Mouse (Mus musculus): ENCODE data around the gene Lrrk1.

Lrrk1 gene

DNA sequence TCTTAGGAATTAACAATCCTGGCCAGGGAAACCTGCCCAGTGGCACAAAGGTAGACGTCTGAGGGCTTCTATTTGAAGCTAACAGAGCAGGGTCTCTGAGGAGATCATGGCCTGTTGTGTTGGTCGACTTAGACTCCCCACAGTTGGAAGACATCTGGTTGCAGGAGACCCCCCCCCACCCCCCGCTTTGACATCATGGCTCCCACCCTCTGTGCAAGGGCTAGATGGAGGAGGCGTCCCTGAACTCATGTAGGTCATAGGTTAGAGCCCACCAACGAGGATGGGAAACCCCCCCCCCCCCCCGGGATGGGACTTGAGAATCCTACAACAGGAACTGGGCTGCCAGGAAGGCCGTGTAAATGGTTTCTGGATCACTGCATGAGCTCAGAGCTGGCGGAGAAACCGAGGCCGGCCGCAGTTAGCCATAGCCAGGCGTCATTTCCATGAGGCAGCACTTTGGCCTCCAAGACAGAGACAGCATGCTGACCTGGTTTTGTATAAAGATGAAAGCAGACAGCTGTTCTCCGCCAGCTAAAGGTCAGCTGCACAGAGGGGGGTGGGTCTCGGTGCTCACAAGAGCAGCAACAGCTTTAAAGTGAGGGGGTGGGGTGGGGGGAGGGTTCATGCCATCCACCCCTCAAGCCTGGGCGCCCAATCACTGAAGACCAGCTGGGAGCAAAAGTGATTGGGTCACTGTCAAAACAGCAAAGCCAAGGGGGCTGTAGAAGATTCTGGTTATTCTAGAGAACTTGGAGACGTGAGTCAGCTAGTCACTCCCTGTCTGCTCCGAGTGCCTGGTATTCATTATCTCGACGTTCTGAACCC is 95.4 kb downstream of the Lrrk1 start:
- POLR2A ChIA-PET, result interaction anchor here in 2 of 4 experiments (0.9 to 1.2 kb wide), 4 partner anchors 28 to 213 kb away, joined by 3 to 5 read pairs (median 4); partner anchors contain the start of gene Selenos (in 2 of the 2)
- CTCF ChIA-PET, result interaction anchor here in 3 of 4 experiments (0.6 to 1.2 kb wide), 5 partner anchors 10 to 369 kb away, joined by 3 to 4 read pairs (median 3); no protein-coding TSS in a partner anchor

DNA sequence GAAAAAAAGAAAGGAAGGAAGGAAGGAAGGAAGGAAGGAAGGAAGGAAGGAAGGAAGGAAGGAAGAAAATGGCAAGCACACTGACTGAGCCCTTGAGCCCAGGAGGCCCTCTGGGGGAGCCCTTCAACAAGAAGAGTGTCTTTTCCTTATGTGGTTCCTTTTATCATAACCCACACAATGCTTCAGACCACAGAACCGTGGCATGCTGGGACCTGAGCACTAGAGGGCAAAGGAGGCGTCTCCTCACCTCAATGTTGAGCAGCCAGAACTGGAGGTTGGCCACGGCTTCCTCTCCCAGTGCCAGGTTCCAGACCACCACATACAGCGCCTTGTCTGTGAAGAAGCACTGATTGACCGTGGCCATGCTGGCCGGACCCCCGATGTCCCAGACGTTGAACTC is 96.1 kb downstream of the Lrrk1 start:
- ChIA-PET POLR2A (interaction anchor here in 1 of 4 experiments (0.9 to 1.1 kb wide), 3 partner anchors 8 to 212 kb away, joined by 3 to 5 read pairs (median 3); partner anchors contain the start of gene Selenos), CTCF (no interaction called here)

DNA sequence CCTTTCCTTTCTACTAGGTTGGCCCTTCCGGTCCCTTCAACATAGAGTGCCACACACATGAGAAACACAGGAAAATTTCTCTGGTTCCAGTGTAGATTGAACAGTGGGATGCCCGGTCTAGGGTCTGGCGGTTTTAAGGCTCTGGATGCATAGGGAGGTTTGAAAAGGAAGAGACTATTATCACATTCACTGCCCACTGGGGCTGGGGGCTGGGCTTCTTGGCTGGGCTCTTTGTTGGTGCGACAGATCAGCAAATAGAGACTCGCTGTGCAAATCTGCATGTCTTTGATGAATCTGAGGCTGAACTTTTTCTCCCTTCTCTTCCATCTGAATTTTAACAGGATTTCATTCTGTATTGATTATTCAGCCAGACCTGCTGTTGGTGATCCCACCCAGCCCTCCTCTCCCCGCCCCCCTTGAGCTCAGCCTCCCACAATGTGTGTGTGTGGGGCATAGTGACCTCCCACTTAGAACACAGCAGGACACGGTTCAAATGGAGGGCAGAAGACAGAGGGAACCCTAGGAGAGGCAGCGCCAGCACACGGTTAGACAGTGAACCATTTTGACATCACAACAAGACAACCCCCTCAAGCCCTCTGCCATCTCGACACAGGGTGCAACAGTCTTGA is 105.1 kb downstream of the Lrrk1 start:
- CTCF ChIA-PET, result interaction anchor here in 2 of 4 experiments (0.6 to 0.7 kb wide), 2 partner anchors 105 to 181 kb away, joined by 3 read pairs; partner anchors contain the start of gene Lrrk1 (in 1 of the 2)

DNA sequence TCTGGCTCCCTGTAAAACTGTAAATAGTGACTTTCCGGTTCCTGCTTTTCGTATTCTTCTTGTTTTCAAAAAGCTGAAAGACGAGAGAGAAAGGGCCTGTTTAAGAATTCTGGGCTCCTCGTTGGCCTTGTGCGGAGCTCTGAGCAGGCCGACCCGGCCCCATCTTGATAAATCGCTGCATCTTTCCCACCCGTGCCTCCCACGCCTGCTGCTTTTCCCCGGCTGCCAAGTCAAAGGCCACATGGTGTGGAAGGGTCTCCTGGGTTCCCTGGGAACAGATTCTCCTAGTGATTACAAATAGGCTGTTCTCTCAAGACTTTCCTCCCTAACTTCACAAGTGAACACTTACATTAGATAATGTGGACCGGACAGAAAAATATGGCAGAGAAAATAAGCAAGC is 105.9 kb downstream of the Lrrk1 start:
- CTCF ChIA-PET, result no interaction called here

More for the DNA sequence above, 105.1 kb downstream of the Lrrk1 start:
- POLR2A ChIA-PET, result no interaction called here

DNA sequence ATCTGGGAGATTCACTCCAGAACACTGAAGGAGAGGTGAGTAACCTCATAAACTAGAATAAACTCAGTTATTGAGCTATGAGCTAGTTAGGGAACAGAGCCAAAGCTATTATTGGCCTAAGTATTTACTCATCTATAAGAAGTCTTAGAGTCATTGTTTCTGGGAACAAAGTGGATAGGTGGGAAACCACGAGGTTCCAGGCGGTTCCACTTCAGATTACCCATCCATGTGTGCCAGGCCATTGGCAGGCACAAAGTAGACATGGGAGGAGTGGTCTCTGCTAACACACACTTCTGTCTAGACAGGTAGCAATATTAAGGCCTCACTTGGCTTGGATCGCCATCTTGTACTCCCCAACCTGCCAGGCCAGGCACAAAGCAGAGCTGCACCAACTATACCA is 110.1 kb downstream of the Lrrk1 start:
- POLR2A ChIA-PET, result interaction anchor here in 1 of 4 experiments (0.7 kb wide), 1 partner anchor 64 kb away, joined by 3 read pairs; no protein-coding TSS in a partner anchor
- CTCF ChIA-PET, result no interaction called here

More for the DNA sequence above, 105.9 kb downstream of the Lrrk1 start:
- POLR2A ChIA-PET, result interaction anchor here in 1 of 4 experiments (0.6 kb wide), 1 partner anchor 196 kb away, joined by 3 read pairs; no protein-coding TSS in a partner anchor

DNA sequence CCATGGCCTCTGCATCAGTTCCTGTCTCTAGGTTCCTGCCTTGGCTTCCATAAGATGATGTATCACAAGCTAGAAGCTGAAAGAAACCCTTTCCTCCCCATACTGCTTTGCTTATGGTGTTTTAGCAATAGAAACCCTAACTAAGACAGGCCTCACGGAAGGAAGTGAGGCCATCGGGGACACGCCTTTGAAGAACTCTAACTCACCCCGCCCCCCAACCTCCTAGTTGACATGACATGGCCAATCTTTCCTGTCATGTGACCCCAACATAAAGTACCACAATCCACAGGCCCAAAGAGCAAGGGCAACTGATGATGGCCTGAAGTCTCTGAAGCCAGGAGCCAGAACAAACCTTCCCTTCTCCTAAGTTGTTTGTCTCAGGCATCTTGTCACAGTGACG is 114.7 kb downstream of the Lrrk1 start:
- CTCF ChIA-PET, result interaction anchor here in 1 of 4 experiments (0.6 kb wide), 1 partner anchor 78 kb away, joined by 3 read pairs; no protein-coding TSS in a partner anchor
- POLR2A ChIA-PET, result no interaction called here

DNA sequence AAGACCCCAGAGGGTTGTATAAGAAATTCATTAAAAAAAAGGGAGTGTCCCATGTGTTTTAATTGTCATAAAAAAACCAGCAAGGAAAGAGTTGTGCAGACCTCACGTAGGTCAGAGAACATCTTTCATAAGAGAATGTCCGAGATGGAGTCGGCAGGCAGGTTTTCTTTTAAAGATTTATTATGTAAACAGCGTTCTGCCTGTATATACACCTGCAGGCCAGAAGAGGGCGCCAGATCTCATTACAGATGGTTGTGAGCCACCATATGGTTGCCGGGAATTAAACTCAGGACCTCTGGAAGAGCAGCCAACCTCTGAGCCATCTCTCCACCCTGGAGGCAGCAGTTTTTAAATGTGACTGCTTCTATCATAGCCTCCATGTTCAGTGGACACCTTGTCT is 116.9 kb downstream of the Lrrk1 start:
- ChIA-PET POLR2A (no interaction called here), CTCF (interaction anchor here in 3 of 4 experiments (0.7 to 1.4 kb wide), 4 partner anchors 23 to 390 kb away, joined by 3 to 5 read pairs (median 4); no protein-coding TSS in a partner anchor)

DNA sequence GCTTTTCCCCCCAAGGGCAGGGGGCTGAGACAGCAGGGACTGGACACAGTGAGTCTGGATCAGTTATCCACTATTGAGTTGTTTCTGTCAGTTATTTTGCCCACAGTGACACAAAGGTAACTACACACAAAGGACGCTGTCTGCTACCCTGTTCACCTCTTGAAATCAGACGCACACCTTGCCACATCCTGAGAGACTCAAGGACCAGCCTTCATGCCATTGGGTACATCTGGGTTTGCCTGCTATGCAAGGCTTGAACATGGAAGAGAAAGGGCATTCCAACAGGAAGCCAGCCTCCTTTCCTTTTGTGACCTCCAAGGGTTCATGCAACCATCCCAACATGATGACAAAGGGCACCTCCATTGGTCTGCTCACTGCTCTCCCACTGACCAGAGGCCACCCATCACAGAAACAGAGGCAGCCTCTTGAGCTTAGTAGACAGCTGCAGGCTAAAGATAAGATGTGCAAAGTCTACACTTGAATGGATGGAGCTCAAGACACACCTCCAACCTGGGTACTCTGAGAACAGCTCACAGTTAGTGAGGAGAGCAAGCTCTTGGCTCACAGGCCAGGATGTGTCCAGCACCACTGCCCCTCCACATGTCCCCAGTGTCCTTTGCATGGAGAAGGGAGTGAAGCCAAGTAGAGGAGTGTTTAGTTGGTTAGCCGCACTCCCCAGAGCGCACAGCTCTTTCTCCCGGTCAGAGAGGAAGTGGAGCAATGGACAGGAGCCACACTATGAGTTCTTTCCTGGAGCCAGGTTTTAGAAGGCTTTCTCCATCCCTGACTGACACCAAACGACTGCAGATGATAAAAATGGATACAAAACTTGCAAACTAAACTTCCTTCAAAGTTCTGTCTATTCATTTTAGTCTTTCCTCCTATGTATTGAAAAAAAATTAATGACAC is 121.0 kb downstream of the Lrrk1 start:
- ChIA-PET POLR2A (interaction anchor here in 1 of 4 experiments (0.6 kb wide), 1 partner anchor 298 kb away, joined by 3 read pairs; no protein-coding TSS in a partner anchor), CTCF (interaction anchor here in 3 of 4 experiments (0.7 to 1.2 kb wide), 3 partner anchors 11 to 34 kb away, joined by 3 read pairs; no protein-coding TSS in a partner anchor)

DNA sequence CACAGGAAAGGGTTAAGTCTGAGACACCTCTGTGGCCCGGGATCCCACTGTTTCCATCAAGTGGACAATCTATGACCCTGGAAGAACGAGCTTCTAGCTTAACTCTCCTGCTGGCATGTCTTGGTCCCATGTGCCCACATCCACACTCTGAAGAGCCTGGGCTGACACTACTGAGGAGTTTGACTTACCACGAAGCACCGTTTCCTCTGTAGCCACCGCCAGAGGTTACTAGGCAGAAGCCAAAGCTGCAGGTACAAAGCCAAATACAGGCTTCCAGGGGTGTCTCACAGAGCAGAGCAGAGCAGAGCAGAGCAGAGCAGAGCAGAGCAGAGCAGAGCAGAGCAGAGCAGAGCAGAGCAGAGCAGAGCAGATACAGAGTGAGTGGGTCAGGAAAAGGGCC is 124.7 kb downstream of the Lrrk1 start:
- ChIA-PET CTCF (interaction anchor here in 1 of 4 experiments (1.1 kb wide), 1 partner anchor 13 kb away, joined by 3 read pairs; no protein-coding TSS in a partner anchor), POLR2A (no interaction called here)

DNA sequence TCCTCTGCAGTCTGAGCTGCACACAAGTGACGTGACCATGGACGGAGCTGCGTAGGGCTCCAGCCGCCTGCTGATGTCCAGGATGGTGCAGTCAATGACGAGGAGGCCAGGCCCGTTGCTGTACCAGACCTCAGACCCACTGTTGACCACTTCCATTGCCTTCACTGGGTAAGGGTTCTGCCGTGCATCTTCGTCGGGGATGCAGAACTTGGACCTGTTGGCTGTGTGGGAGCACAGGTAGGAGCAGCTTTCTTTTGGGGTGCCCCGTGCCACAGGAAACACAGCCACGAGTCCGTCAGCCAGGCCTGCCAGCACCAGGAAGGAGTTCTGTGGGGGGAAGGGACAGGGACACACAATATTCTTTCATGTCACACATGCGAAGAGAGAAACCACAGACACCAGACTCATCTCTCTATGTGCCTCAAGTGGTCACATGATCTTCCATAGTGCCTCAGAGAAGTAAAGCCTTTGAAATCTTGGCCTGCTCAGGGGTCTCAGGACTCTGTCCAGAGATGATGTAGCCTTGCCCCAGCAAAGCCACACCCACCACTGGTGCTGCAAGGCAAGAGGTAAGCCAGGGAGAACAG is 125.5 kb downstream of the Lrrk1 start:
- CTCF ChIA-PET, result interaction anchor here in 1 of 4 experiments (1.1 kb wide), 1 partner anchor 13 kb away, joined by 3 read pairs; no protein-coding TSS in a partner anchor
- POLR2A ChIA-PET, result no interaction called here

DNA sequence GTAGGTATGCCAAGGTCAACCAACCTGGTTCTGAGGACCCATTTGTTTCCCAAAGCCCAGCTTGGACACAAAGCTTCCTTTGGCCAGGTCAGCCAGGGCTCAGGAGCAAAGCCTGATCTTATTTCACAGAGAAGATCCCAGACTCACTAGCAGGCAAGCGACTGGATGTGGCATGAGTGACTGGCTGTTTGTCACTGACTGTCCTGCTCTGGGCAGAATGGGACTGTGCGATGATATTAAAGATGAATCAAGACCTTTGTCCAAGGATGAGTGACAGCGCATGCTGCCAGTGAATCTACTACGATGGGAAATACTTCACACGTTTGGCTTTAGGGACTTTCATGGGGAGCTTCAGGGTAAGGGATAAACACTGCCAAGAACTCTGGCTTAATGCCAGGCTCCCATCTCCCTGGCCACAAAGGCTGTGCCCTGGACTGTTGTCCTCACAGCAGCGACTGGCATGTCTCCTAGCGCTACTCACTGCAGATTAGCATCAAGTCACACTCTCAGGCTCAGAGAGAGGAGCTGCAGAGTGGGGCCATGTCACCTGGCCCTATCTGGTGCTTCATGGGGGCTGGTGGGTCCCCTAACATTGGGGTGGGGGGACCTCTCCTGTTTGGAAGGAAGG is 127.3 kb downstream of the Lrrk1 start:
- ChIA-PET POLR2A (interaction anchor here in 1 of 4 experiments (0.6 to 0.7 kb wide), 2 partner anchors 177 to 584 kb away, joined by 3 to 4 read pairs; no protein-coding TSS in a partner anchor), CTCF (interaction anchor here in 1 of 4 experiments (0.6 kb wide), 1 partner anchor 42 kb away, joined by 17 read pairs; no protein-coding TSS in a partner anchor)

DNA sequence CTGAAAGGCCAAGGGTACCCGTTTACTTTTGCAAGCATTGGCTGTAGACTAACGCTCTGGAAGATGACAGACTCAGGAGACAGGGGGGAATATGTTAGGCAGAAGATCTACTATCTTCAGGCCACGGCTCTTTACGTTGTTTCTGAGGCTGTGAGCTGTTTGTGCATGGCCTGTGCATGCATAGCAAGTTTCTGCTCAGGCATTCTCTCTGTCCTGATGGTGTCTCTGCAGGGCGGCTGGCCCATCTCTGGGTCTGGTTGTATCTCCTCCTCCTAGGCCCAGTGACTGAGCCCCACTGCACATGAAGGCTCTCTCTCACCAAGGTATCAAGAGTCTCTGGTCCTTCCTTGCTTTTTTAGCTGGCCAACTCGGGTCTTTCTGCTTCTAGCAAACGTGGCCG is 127.9 kb downstream of the Lrrk1 start:
- POLR2A ChIA-PET, result interaction anchor here in 1 of 4 experiments (0.7 kb wide), 1 partner anchor 583 kb away, joined by 4 read pairs; no protein-coding TSS in a partner anchor
- CTCF ChIA-PET, result interaction anchor here in 1 of 4 experiments (0.6 kb wide), 1 partner anchor 41 kb away, joined by 17 read pairs; no protein-coding TSS in a partner anchor

DNA sequence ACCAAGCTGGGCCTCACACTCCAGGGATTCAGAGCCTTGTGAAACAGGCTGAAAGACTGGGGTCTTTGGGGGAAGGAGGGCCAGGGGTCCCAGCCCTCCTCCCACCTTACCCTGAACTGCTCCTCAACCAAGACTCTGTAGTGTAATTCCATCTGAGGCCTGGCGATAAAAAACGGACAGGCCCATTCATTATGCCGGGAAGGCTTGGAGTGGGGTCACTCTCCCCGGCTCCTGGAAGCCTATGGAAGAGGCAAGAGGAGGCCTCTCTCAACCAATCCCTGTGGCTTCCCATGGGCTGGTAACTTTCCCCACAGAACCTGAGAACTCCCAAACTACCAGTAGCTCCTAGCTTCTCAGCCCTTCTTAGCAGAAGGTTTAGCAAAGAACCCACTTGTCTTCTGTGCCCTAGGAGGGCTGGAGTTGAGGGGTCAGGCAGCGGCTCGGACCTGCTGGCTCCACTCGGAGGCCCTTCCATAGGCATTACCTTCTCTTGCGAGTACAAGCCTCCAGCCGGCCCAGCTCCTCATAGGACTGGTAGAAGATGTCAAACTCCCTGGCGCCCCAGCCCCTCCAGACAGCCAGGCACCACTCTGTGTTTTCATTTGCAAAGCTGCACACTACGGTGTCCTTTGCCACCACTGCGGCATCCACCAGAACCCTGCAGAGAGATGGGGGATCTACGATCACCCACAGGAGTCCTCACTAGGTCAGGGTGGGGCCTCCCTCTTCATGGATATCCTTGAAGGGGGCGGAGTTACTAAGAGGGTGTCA is 128.5 kb downstream of the Lrrk1 start:
- POLR2A ChIA-PET, result no interaction called here
- CTCF ChIA-PET, result interaction anchor here in 1 of 4 experiments (0.6 kb wide), 1 partner anchor 40 kb away, joined by 17 read pairs; no protein-coding TSS in a partner anchor

DNA sequence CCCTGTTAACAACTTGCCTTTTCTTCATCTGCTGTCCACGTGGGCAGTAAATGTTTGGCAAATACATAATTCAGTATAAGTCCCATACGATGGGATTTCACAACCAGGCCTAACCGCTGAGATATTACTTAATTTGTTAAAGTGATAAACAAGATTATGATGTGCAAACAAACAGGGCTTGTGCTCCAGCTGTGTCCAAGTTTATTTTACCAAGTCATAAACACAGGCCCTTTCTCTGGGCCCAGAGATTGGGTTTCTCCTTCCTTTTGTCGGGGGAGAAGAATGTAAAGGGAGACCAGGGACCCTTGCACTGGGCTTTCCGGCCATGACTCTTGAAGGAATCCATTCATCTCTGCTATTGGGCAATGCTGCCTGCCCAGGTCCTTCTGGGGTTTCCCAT is 129.2 kb downstream of the Lrrk1 start:
- POLR2A ChIA-PET, result no interaction called here
- CTCF ChIA-PET, result no interaction called here

DNA sequence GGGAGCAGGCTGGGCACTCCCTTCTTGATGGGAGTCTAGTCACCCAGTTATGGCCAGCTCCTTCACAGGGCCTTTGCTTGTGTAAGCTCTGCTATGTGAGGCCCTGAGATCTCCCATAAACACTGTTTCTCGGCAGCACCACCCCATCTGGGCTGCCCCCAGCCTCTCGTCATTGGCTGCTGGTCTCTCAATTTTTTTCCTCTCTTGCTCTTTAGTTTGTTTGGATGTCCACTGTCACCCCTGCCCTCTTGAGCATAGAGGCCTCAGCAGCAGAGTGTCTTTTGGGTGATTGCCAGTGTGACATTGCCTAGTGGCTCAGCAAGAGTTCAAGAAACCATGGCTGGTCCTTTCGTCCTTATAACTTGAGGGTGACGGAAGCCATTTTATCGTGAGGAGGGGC is 130.9 kb downstream of the Lrrk1 start:
- ChIA-PET CTCF (no interaction called here), POLR2A (interaction anchor here in 1 of 4 experiments (0.9 kb wide), 1 partner anchor 13 kb away, joined by 3 read pairs; no protein-coding TSS in a partner anchor)

DNA sequence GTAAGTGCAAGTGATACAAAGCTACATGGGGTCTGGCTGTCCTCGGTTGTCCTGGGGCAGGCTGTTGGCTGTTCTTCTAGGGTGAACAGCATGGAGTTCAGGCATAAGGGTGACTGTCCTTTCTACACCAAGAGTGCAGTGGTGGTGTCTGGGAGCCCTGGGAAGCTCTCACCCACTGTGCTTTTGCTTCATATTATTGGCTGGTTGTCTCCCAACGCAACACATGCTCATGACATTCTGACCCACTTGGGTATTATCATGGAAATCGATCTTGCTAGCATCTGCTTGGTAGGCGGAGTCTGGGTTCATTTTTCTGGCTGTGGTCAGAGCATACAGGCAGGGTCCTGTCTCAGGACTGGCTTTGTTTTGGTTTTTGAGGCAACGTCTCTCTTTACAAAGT is 131.7 kb downstream of the Lrrk1 start:
- CTCF ChIA-PET, result interaction anchor here in 1 of 4 experiments (0.6 kb wide), 1 partner anchor 11 kb away, joined by 3 read pairs; no protein-coding TSS in a partner anchor
- POLR2A ChIA-PET, result interaction anchor here in 1 of 4 experiments (0.9 kb wide), 1 partner anchor 12 kb away, joined by 3 read pairs; no protein-coding TSS in a partner anchor

DNA sequence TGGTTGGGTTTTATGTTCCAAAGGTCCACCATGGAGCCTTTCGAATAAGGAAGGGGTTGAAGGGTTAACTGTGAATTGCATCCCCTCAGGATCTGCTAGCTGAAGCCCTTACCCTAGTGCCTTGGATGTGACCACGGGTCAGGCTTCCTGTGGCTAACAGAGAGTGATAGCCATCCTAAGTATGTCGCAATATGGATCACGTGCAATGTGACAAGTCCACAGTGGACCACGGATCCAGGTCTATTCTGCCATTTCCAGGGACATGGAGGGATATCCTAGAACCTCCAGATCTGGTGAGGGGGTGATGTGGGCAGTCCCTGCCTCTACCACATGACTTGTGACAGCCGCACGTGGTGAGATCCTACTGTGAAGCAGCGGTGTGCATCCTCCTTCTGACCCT is 133.2 kb downstream of the Lrrk1 start:
- POLR2A ChIA-PET, result no interaction called here

More for the DNA sequence above, 133.2 kb downstream of the Lrrk1 start:
- CTCF ChIA-PET, result no interaction called here
